Mouse (Mus musculus) stomach, postnatal 0 days (tissue): ENCODE data around the gene Scp2. TPM values are rescaled to one million over a fixed set of nuclear protein-coding genes. Genes with fewer than 3 reads are reported as not detected.
A peak's percentile ranks its signal among the peaks of the same experiment; 100 is the strongest.

Source experiments
- ATAC-seq: fragments of 200-750 bp; cut with Nextera tagmentation; 2 replicates; pipeline ENCODE4 v1.8.0; 2017; ENCODE audit not compliant: low FRiP score, low TSS enrichment
- DNase-seq: peaks from one replicate; pipeline ENCODE4 v3.0.0-alpha.2; 2016; ENCODE audit warnings: low spot score
- H3K27ac ChIP-seq: fragments of 300-500 bp; sonication (generic); replicated peaks from 2 replicates; pipeline ENCODE4 v1.5.1; 2014; ENCODE audit warnings: mild to moderate bottlenecking, control low read depth
- H3K27me3 ChIP-seq: fragments of 300-500 bp; sonication (generic); 2 replicates; pipeline ENCODE4 v1.6.1; 2014; ENCODE audit warnings: low read length; ENCODE audit not compliant: control insufficient read depth, insufficient read depth
- H3K36me3 ChIP-seq: fragments of 300-500 bp; sonication (generic); 2 replicates; pipeline ENCODE4 v1.6.1; 2014; ENCODE audit warnings: low read length, mixed read lengths; ENCODE audit not compliant: control insufficient read depth, insufficient read depth
- H3K4me1 ChIP-seq: fragments of 300-500 bp; sonication (generic); replicated peaks from 2 replicates; pipeline ENCODE4 v1.6.1; 2014; ENCODE audit warnings: antibody characterized with exemption; ENCODE audit not compliant: control insufficient read depth, insufficient read depth
- H3K4me2 ChIP-seq: fragments of 300-500 bp; sonication (generic); replicated peaks from 2 replicates; pipeline ENCODE4 v1.6.1; 2014; ENCODE audit warnings: low read depth, mild to moderate bottlenecking, control low read depth, moderate library complexity
- H3K4me3 ChIP-seq: fragments of 300-500 bp; sonication (generic); 2 replicates; pipeline ENCODE4 v1.5.1; 2014; ENCODE audit warnings: low read depth, low read length, control low read depth
- H3K9ac ChIP-seq: fragments of 300-500 bp; sonication (generic); 2 replicates; pipeline ENCODE4 v1.6.1; 2014; ENCODE audit warnings: mild to moderate bottlenecking, low read length, control low read depth, mixed read lengths
- H3K9me3 ChIP-seq: fragments of 300-500 bp; sonication (generic); 2 replicates; pipeline ENCODE4 v1.6.1; 2016; ENCODE audit warnings: low read length; ENCODE audit not compliant: control insufficient read depth
- CTCF ChIP-seq: IDR thresholded peaks from 2 replicates; pipeline ENCODE4 v1.5.1; 2016; ENCODE audit warnings: antibody characterized with exemption, low read depth, mild to moderate bottlenecking, moderate library complexity
- EP300 ChIP-seq: optimal IDR thresholded peaks from 2 replicates; pipeline ENCODE3; 2016; ENCODE audit warnings: antibody characterized with exemption
- WGBS: fragments of 180-500 bp; shearing (Covaris S2); extraction: QIAGEN DNeasy Blood & Tissue Kit; methylation state at CpG from one replicate; pipeline ENCODE4 v1.1.7; 2014; 5-methylcytosine and 5-hydroxymethylcytosine counted together
- polyA plus RNA-seq: library from polyadenylated mRNA; unstranded; fragments of >200 nt; fragmentation: Nextera tagmentation; extraction: Ambion mirVana; gene quantifications from 2 replicates; pipeline ENCODE4 v1.2.1, GENCODE M21; 2015

The Scp2 gene
- polyA plus RNA-seq, 1 experiment from 2014 or later = 320 TPM

DNA sequence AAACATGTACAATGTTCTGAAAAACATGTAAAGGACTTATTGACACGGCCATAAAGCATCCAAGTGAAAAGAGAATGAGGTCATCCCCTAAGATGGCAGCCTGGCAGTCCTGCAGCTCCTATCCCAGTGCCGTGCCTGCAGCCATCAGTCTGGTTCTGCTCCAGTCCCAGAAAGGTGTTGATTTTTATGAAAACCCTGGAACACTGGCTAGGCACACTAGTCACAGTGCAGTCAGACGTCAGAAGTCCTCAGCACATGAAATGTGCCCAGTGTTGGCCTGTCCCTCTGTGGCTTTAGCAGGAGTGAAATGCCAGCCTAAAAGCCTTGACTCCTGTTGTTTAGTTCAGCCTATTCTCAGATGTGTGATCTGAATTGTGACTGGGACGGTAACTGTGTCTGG lies 84.0 kb downstream of the Scp2 start:
- no peak overlapping the region for H3K9ac ChIP-seq
- ATAC-seq (no peak), DNase-seq (no peak)
- no peak overlapping the region for H3K4me3 ChIP-seq
- H3K36me3 ChIP-seq = peaks cover 7% of the 10 kb centered on the region
- H3K4me2 ChIP-seq = no peak overlapping the region
- H3K4me1 ChIP-seq = no peaks in the 10 kb centered on the region
- H3K27me3 ChIP-seq = no peaks in the 10 kb centered on the region
- no peaks in the 10 kb centered on the region for H3K9me3 ChIP-seq
- 84% methylated on average over 4 of the region's 4 CpGs for WGBS
- H3K27ac ChIP-seq = no peak overlapping the region
- TF ChIP-seq CTCF (no peak), EP300 (no peak)

DNA sequence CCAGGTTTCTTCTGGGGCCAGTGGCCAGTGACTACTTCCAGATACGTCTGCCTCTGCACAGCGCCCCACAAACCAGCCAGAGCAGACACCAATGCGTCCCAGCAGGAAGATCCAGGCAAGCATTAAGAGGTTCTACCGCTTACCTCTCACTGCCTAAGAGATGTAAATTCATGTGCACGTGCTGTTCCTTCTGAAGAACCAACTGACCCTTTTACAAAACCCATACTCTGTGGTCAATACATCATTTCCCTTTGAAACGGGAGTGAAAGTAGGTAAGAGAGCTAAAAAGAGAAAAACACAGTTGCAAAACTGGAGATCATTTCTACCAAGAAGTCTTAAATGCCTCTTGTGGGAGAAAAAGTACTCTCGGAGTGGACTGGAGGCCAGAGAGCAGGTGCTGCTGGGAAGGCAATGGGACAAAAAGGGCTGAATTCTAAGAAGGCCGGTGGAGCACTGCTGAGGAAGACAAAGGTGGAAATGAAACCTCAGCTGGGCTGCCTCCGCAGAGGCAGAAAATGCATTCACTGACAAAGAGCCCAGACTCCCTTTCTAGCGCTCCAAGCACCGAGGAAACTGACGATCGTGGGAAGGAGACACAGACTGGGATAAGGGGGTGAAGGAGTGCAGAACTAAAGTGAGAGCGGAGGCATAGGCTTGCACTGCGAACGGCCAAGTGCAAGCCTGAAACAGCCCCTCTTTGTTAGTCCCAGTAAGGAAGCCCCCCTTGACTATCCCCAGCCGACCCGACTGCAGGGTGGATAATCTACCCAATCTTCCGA lies 85.0 kb downstream of the Scp2 start:
- Histone ChIP-seq H3K9me3 (no peaks in the 10 kb centered on the region), H3K36me3 (peaks cover 7% of the 10 kb centered on the region), H3K4me3 (no peak overlapping the region), H3K4me1 (no peaks in the 10 kb centered on the region), H3K4me2 (no peak overlapping the region), H3K27me3 (no peaks in the 10 kb centered on the region), H3K27ac (no peak overlapping the region), H3K9ac (no peak overlapping the region)
- ATAC-seq (no peak), DNase-seq (no peak)
- no peak for TF ChIP-seq CTCF
- no peak for TF ChIP-seq EP300
- WGBS = 84% methylated on average over 19 of the region's 19 CpGs

DNA sequence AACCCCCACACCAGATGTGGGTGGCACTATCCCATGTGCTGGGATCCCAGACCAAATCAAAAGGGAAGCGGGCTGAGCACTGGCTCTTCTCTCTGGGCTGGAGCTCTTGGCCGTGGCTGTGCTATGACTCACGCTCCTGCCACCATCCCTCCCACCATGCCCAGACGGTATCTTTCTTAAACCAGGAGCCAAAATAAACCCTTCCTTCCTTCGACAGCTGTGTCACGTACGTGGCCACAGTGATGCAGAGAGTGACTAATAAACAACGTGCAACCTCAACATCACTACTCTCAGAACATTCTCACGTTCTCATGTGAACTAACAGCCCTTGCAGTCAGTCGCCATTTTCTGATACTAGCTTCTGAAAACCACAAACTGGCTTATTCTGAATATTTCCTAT lies 86.6 kb downstream of the Scp2 start:
- DNase-seq = no peak
- peaks cover 11% of the 10 kb centered on the region for H3K36me3 ChIP-seq

DNA sequence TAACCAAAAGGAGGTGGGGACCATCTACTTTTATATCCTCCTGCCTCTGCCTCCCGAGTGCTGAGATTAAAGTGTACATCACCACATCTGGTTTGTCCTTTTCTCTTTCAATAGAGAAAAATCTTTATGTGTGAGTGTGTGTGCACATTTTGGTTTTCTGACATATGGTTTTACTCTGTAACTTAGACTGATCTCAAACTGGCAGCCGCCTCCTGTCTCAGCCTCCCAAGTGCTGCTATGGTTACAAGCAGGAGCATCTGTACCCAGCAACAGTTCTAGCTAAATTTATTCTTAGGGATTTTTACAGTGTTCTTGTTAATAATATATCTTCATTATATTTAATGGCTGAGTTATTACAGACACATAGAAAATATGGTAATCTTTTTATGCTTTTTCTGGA lies 87.6 kb downstream of the Scp2 start:
- DNase-seq (no peak), ATAC-seq (no peak)
- Histone ChIP-seq H3K27ac (no peak overlapping the region), H3K9me3 (no peaks in the 10 kb centered on the region), H3K4me3 (no peak overlapping the region), H3K9ac (no peak overlapping the region), H3K4me1 (no peaks in the 10 kb centered on the region), H3K4me2 (no peak overlapping the region), H3K27me3 (no peaks in the 10 kb centered on the region), H3K36me3 (peaks cover 20% of the 10 kb centered on the region)
- TF ChIP-seq EP300 = no peak
- no peak for TF ChIP-seq CTCF
- 94% methylated on average over 2 of the region's 2 CpGs for WGBS

More for the DNA sequence above, 86.6 kb downstream of the Scp2 start:
- Histone ChIP-seq H3K9me3 (no peaks in the 10 kb centered on the region), H3K9ac (no peak overlapping the region), H3K4me2 (no peak overlapping the region), H3K27me3 (no peaks in the 10 kb centered on the region), H3K4me3 (no peak overlapping the region), H3K27ac (no peak overlapping the region), H3K4me1 (no peaks in the 10 kb centered on the region)
- TF ChIP-seq CTCF = no peak
- no peak for TF ChIP-seq EP300
- WGBS = 51% methylated on average over 10 of the region's 10 CpGs
- ATAC-seq = 0 out of 2 replicates have a peak, but pooled peaks have one; percentile 49

DNA sequence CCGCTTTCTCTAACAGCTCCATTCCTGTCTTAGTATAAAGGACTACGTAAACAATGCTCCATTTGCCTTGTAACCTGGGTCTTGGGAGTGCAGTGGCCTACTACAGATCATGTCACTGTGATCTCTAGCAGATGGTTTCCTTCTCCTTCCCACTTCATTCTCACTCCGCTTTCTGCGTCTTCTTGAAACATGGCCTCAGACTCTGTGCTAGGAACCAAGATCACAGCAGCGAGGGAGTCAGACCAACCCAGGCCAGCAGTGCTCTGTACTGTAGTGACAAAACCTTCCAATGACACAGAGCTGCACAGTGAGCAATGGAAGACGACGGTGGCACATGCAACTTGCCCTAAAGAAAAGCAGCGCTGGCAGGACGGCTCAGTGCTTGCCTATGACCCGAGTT lies 88.9 kb downstream of the Scp2 start:
- Histone ChIP-seq H3K4me2 (no peak overlapping the region), H3K27ac (no peak overlapping the region), H3K4me3 (no peak overlapping the region), H3K4me1 (no peaks in the 10 kb centered on the region), H3K27me3 (no peaks in the 10 kb centered on the region), H3K9me3 (no peaks in the 10 kb centered on the region), H3K36me3 (peaks cover 20% of the 10 kb centered on the region), H3K9ac (no peak overlapping the region)
- no peak for DNase-seq
- WGBS = 81% methylated on average over 10 of the region's 10 CpGs
- no peak for ATAC-seq
- TF ChIP-seq CTCF (no peak), EP300 (no peak)

DNA sequence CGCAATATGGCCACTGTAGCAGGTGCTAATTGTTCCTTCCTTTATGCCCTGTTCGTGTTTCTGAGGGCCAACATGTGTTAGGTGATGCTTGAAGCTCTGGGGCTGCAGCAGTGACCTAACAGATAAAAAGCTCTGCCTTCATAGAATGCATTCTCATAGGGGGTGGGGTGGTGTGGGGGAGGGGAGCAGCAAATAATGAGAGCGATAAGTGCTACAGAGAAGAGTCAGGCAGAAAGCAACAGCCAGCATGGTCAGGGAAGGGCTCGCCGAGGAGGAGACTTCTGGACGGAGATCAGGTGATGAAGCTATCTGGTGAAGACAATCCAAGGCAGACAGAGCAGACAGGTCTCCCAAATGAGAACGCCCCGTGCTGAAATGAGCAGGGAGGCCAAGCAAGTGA lies 92.1 kb downstream of the Scp2 start:
- peaks cover 20% of the 10 kb centered on the region for H3K36me3 ChIP-seq
- H3K27me3 ChIP-seq = no peaks in the 10 kb centered on the region
- H3K27ac ChIP-seq = no peak overlapping the region
- DNase-seq = no peak
- no peaks in the 10 kb centered on the region for H3K9me3 ChIP-seq
- H3K4me1 ChIP-seq = no peaks in the 10 kb centered on the region
- no peak overlapping the region for H3K4me3 ChIP-seq
- no peak overlapping the region for H3K9ac ChIP-seq
- 78% methylated on average over 8 of the region's 8 CpGs for WGBS
- no peak for ATAC-seq
- no peak for TF ChIP-seq CTCF
- H3K4me2 ChIP-seq = no peak overlapping the region
